Mouse (Mus musculus): ENCODE measurements at regions not wholly inside any gene's neighbourhood (a gene's known extent, or its start where the extent isn't known, plus 50 kb on each side); places are given as distances from the start of the nearest gene placed in this dataset.

DNA sequence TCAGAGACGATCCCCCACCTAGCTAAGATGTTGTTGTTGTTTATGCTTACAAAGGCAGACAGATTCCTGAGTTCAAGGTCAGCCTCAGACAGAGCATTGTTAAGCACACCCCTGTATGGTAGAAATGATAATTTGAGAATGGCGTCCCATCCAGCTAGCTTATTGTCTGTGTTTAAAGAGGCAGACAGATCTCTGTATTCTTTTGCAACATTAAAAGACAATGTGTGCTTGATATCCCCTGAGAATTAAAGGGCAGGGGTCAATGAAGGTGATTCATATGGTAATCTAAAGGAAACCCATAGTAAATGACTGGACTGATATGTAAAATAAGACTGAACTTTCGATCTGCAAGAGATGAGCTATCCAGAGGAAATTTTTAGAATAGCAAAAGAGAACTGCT lies 883.5 kb downstream of the Basp1 start:
- TF ChIP-seq MAFK (IDR thresholded peaks at IDR 0.05; ENCODE audit: insufficient read depth, low read depth, low read length) (no peak), ZC3H11A (IDR thresholded peaks at IDR 0.05; ENCODE audit: borderline replicate concordance, low read depth, low read length) (no peak), ZNF384 (IDR thresholded peaks at IDR 0.05; ENCODE audit: low read depth, low read length) (no peak)
